Mouse (Mus musculus) embryo, embryonic 9.5 days (tissue): ENCODE results near the gene Rexo4.

Source experiments
- DNase-seq: peaks from one replicate; pipeline ENCODE4 v3.0.0-alpha.2; 2017; ENCODE audit errors: extremely low spot score

The Rexo4 gene

DNA sequence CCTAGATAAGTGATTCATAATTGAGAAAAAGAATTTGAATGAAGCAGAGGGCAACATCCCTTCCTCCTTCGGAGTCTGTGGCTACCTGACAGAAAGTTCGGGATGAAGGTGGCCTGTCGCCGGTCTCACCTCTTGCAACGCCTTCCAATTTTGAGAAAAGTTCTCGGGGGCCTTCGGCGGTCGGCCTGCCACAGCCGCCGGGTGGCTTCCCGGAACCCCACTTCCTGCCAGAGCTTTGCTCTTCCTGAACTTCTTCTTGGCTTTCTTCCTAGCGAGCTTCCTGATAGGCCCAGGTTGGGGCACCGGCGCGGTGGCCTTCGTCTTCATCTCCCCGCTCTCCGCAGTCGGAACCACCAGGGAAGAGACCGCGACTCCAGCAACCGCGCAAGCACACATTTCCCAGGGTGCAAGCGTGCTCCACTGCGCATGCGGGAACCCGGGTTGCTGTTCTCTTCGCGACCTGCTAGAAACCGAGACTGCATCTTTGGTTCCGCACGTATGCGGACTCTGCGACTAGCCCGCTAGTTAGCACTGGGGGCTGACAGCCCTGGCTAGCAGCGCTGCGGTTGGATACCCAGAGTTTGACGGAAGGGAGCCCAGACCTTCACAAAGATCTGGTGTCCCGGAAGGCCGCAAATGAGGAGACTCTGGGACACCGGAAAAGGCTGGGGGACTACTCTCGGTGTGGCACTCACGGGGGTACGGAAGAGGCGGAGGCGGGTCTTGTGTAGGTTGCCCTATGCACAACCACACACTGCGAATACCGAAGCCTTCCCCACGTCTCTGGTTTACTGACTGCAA is at the start of gene Rexo4:
Rexo4 (minus strand) TSS at position 464 of the 801 bp plus-strand sequence.
- DNase-seq = peak; percentile 93

DNA sequence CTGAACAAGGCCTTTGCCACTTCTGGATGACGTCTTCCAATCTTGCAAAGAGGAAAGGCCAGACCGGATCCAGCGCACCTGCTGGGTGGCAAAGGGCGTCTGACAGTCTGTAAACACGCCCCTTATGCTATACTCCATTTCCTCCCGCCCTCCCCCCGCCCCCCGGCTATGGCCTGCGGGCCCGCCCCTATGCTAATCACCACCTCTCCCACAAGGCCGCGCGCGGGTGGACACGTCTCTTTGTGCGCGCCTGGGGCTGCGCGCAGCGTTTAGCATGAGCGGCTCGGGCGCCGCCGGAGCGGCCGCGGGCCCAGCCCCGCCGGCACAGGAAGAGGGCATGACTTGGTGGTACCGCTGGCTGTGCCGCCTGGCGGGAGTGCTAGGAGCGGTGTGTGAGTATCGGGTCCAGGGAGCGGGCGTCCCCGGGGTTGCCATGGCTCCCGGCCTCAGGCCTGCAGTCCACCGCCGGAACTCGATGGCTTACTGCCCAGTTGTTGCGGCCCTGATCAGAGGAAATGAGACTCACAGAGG is 45.6 kb upstream of the Rexo4 start, which contains the start of gene Cacfd1:
Cacfd1 (plus strand) TSS at position 213 of the 531 bp plus-strand sequence.
- DNase-seq = peak; percentile 92

DNA sequence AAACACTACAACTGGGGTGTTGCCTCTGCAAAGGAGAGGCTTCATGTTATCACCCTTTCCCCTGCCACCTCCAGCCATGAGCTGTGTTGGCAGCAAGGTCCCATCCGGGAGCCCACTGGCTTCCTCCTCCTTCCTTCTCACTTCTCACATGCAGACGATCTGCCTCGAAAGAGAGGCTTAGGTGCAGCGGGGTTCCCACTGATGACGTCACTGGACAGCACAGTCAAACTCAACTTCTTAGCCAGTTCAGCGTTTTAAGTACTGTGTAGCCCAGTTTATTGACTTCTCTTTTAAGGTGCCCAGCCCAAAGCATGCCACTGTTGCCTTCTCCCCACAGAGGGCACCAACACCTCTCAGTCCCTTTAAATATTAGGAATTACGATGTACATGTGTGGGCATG is 43.5 kb upstream of the Rexo4 start:
- no peak for DNase-seq

DNA sequence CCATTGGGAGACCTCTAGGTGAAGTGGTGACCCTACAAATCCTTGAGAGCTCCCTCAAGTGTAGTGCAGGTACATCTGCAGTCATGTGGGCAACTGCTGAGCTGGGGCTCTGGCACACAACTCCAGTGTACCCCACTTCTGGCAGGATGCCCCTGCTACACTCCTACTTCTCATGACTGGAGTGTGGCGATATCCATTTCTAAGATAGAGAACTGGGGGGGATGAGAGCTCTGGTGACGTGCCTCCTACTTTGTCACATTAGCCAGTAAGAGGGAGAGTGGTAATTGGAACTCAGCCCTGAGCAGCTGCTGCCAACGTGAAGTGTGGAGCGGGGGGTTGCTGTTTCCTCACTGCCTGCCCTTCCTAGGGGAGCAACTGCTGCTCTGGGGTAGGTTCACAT is 42.1 kb upstream of the Rexo4 start:
- no peak for DNase-seq

GRCm38 (mm10) chr2:26997993-26998392 is 33.8 kb upstream of the Rexo4 start:
- no peak for DNase-seq

GRCm38 (mm10) chr2:26997498-26997897 is 33.3 kb upstream of the Rexo4 start:
- DNase-seq = no peak

- no peak for DNase-seq
Observed at GRCm38 (mm10) chr2:26993936-26994335, 29.8 kb upstream of the Rexo4 start.

GRCm38 (mm10) chr2:26984640-26985039 is 20.5 kb upstream of the Rexo4 start:
- no peak for DNase-seq

- DNase-seq = no peak
Observed at GRCm38 (mm10) chr2:26984179-26984578, 20.0 kb upstream of the Rexo4 start.

DNA sequence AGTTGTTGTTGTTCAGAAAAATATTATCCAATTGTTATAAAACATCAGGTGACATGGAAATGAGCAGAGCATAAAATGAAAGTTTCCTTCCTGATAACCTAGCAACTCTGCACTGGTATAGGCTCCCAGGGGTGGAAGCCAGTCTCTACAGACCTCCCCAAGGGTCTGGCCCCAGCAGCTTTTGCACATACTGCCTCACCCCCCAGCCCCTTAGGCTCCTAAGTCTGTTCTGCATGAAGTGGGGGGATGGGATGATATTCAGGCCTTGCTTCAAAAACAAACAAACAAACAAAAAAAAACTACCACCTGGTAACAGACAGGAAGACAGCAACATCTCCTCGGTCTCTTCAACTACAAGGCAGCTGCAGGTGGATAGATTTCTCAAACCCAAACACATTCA is 16.2 kb upstream of the Rexo4 start:
- no peak for DNase-seq

DNA sequence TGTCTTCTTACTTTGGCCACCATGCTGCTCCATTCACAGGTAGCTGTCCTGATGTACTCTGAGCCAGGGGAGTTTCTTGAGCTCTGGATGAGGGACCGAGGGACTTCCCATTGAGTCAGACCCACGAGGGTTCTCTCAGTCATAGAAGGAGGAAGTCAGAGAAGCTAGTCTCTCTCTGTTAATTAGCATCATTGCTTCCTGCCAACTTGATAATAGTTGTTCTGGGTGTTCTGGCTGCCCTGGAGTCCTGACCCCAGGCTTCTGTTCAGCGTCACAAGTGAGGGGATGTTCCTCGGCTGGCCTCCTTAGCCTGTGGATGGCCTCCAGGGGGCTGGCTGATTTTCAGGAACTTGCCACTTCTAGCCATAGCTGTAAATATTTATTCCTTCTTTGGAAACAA is 9.8 kb upstream of the Rexo4 start:
- DNase-seq = no peak

DNA sequence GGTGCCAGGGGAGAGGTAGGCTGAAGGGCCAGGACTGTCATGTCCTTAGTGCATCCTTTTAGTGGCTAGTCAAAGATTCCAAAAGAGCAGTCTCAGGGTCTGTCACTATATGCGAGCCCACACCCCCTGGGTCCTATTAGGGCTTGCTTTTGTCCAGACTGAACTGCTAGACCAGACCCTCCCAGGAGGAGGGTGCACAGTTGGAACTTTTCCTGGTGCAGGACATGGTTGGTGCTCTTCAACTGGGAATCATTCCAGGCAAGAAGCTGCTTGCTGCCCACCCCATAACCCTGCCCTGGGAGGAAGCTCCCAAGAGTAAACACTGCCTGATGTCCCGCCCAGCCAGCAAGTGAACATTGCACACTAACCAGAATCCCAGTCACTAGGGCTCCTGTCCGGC is 8.9 kb upstream of the Rexo4 start, which contains the start of gene Adamts13:
Adamts13 (plus strand) TSS at position 301 of the 400 bp plus-strand sequence.
- no peak for DNase-seq

DNA sequence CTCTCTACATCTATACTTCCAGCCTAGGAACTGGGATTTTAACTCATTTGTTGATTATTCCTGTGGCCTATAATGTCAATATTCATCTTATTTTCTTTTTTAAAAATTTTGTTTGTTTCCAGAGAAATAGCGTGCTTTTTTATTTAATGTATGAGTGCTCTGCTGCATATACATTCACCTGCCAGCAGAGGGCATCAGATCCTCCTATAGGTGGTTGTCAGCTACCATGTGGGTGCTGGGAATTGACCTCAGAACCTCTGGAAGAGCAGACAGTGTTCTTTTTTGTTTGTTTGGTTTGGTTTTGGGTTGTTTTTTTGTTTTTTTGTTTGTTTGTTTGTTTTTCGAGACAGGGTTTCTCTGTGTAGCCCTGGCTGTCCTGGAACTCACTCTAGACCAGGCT is 3.1 kb upstream of the Rexo4 start:
- no peak for DNase-seq

- DNase-seq = no peak
Observed at GRCm38 (mm10) chr2:26964724-26965370, 661 bp upstream of the Rexo4 start.

DNA sequence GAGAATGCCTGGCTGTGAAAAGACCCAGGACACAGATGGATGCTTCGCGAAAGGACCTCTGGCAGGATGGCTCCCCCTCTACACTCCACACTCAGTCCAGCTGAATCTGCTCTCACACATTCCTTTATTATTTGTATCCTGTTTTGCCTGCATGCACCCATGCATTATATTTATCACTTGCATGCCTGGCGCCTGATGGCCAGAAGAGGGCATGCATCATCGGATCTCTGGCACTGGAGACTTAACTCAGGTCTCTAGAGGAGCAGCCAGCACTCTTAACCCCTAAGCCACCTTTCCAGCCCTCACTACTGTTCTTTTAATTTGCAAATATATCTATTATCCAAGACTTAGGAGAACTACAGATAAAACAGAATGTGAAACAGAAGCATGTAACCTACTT is 3.4 kb downstream of the Rexo4 start:
- DNase-seq = no peak

- no peak for DNase-seq
Observed at GRCm38 (mm10) chr2:26957488-26957859, 6.7 kb downstream of the Rexo4 start.

GRCm38 (mm10) chr2:26956811-26957487 is 7.2 kb downstream of the Rexo4 start:
- no peak for DNase-seq

DNA sequence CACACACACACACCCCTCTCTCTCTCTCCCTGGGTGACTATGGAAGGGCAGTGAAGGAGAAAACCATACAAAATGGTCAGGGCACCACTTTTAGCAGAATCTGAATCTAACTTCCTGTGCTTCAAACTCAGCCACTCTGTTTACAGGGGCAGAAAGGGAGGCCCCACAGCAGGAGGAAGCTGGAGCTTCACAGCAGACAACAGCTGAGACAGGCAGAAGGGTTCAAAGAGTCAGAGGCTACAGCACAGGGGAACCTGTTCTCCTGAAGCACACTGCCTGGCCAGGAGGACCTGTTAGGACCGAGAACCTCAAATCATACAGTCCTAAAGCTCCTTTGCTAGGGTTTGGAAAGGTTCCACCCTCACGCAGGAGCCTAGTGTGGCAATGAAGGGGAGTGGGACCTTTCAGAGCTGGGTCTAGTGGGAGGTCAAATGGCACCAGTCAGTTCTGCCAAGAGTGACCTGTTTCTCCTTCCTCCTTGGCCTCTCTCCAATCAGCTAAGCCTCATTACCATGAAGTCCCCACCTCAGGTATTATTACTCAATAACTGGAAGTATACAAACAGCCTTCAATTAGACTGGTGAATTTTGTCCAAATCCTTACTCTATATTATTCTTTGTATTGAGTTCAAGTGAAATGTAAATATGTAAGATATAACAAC is 9.3 kb downstream of the Rexo4 start:
- no peak for DNase-seq

GRCm38 (mm10) chr2:26952866-26953265 is 11.3 kb downstream of the Rexo4 start:
- DNase-seq = no peak

DNA sequence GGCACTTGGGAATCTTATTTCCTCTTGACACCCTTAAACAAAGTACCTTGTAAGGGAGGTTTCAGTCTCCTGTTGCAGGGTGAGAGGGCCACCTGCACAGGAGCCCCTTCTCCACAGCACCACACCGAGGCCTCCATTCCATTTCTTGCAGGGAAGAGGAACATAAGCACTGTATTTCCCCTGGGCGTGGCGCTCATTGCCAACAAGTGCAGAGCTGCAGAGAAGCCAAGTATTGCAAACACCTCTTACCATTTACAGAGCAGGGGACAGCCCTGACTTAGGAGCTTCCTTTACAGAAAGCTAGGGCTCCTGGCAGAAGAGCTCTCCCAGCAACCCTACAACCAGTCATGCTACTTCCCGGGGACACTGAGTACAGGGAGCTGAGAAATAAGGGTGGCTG is 12.0 kb downstream of the Rexo4 start:
- DNase-seq = no peak

DNA sequence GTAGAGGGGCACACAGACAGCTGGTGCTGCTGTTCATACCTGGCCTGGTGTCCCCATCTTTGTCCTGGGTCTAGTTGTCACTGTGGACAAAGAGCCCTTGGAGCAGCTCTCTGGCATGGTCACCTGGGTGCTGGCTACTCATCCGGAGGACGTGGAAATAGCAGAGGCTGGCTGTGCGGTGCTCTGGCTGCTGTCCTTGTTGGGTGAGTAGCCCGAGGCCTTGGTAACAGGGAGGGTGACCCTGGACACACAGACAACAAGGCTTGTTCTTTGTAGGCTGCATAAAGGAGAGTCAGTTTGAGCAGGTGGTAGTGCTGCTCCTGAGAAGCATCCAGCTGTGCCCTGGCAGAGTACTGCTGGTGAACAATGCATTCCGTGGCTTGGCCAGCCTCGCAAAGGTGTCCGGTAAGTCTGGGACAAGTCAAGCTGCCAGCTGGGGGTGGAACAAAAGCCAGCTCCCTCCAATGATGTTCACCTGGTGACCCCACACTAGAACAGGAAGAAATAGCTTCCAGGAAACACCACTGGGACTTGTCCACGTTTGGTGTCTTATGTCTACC is 12.8 kb downstream of the Rexo4 start:
- no peak for DNase-seq

DNA sequence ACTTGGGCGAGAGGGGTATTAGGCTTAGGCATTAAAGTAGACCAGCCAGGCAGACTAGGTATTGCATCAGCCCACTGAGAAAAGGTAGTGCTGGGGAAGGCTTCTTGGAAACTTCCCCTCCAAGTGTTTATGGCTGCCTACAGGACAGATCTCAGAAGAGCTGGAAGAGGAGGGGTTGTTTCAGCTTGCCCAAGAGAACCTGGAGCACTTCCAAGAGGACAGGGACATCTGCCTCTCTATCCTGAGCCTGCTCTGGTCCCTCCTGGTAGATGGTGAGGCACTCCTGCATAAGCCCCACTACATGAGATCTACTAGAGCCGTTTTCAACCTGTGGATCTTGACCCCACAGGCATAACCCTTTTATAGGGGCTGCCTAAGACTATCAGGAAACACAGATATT is 13.8 kb downstream of the Rexo4 start:
- no peak for DNase-seq
